Mouse (Mus musculus) ZHBTc4 (cell line): Measurements from ENCODE around the gene Dnajc13.

Experiments used
- DNase-seq: peaks from one replicate; pipeline ENCODE4 v3.0.0-alpha.2; 2011; ENCODE audit warnings: low read depth, low spot score

Dnajc13 gene

DNA sequence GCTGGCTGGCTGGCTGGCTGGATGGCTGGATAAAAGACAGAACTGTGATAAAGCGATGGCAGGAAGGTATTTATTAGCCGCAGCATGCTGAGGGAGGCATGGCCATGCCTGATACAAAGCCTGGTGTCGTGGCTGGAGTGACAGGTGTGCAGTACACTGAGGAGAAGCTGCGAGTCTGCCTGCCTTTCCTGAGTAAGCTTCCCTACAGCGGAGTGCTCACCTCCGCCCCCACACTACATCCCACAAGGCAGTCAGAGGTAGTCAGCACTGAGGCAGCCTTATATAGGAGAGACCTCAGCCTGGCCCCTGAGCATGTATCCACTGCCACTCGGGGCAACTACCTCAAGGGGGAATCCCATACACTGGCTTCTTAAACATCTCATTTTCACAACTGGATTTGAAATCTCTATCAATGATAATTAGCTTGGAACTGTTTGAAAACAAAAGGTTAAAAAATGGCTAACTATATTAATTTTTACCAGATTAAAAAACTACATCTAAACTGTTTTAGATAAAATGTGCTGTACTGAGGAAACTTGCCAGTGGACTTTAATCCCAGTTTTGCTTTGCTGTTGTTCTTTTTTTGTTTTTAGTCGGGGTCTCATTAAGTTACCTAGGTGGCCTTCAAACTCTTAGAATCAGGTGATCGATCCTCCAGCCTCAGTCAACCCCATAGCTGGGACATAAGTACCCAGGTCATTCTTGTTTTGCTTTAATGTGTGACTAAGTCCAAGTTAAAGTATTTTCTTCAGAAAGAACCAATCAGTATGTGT, 8.1 kb downstream of the Dnajc13 start:
- no peak for DNase-seq

DNA sequence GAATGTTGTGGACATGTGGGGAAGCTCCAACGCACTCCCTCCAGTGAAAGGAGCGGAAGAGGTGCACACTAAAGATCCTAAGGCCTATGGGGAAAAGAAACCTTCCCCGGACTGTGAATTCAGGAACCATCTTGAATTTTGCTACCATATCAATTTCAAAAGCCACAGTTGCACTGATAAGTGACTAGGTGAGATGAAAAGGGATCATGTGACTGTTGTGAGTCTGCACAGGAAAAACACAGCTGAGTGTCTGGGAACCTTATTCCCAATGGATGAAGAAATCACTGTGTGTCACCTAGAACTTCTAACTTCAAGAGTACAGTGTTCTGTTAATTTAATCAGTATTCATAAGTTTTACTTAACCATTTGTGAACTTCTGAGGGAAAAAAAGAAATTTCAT, 10.1 kb downstream of the Dnajc13 start:
- no peak for DNase-seq

DNA sequence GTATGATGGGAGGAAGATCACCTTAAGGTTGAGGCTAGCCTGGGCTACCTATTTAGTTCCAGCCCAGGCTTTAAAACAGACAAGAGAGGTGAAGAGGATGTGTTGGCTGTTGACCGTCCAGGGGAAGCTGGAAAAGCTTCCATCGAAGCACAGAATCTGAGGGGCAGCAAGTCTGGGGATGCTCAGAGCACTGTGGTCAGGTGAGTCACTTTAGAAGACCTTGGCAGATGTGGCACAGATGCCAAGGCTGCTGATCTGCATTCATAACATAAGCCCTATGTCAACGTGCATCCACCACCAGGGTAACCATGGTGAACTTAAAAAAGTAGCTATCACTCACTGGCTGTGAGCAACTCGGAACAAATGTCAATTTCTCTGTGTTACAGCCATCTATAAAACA, 11.0 kb downstream of the Dnajc13 start:
- no peak for DNase-seq

DNA sequence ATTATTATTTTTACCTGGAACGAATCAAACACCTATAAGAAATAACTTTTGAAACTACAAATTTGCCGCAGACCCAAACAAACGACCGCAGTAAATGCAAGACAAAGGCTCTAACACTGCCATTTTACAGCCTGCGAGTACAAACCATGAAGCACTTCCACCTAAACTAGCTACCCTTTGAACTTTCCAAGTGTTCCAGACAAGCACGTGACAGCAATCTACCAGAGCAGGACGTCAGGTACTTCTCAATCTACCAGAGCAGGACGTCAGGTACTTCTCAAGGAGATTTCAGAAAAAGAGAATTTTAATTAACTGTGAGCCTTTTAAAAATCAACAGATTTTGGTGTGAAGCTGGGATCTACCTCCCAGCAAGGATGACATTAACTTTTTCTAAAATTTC, 11.6 kb downstream of the Dnajc13 start:
- no peak for DNase-seq

DNA sequence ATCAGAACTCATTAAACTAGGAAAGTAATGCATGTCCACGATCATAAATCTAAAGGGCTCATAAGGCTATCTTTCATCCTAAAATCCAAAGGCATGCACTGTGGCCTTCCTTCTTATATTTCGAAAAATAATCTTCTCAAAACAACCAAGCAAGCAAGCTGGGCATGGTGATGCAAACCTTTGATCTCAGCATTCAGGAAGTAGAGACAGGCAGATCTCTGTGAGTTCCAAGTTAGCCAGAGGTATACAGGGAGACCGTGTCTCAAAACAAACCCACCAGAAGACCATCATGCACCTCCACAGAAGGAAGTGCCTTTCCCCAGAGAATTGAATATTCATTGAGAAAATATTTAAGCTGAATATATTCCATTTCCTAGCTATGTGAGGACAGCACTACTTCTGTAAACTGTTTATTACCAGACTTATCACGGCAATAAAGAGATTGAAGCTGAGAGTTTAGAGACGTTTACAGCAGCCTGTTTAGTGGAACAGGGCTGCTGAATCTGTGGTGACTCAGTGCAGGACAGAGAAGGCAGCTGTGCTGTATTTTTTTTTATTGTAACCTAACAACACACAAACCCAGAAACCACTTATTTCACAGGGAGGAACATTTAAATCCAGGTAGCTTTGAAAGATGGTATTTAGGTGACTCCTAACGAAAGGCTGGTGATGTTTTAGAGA, 15.3 kb downstream of the Dnajc13 start:
- DNase-seq, result no peak

DNA sequence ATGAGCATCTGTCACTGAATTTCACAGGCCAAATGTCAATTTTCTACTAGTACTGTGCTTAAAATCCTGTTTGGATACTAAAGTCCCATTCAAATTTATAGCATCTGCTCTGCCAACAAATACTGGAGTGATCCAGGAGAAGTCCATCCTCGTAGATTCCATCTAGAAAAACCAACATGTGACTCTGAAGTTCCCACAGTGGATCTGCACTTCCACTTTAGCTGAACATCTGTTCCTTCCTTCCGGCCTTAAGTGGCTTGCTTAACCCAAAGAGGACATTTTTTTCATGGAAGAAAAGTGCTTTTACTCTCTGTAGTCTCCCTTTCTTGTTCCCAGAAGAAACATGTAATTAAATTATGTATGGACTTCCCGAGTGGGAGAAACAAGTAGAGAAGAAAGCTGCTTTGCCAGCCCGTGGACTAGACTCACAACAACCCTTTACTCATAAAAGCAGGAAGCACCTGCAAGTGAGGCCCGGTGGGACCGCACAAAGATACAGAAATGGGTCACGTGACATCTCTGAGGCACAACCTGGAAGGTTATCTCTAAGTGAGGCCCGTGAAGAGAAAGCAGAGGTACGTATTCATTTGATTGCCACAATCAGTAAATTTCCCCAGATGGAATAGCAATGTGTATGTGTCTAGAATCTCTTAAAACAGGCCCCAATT, 18.8 kb downstream of the Dnajc13 start:
- DNase-seq, result no peak

DNA sequence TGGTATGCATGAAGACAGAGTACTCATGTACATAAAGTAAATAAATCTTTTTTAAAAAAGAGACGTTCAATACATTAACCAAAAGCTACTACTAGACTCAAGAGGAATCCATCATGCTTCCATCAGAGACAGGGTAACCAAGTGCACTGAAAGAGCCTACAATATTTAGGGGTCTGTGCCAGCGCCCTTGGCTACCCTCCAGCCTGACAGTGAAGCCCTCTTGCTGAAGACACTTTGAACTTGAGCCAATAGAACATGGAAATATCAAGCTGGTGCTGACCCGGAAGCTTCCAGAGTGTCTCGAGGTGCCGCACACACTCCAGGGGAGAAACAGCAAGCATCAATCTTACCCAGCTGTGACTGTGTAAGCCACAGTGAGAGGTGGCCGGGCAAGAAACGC, 22.6 kb downstream of the Dnajc13 start:
- DNase-seq, result no peak

DNA sequence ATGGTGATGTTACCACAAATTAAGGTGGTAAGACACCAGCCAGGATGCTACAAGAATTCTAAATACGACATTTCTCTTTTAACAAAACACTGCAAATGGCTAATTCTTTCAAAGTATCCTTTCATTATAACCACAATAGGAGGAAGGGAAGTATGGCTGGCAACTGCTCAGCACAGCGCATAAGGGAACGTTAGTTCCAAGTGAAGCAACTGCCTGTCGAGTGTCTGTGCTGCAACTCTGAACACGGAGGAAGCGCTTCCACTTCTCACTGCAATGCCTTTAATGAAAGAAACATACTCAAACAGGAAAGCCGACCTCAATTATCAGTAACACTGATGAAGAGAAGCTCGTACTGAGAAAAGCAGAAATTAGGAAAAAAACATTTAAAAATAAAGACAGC, 23.7 kb downstream of the Dnajc13 start:
- no peak for DNase-seq

DNA sequence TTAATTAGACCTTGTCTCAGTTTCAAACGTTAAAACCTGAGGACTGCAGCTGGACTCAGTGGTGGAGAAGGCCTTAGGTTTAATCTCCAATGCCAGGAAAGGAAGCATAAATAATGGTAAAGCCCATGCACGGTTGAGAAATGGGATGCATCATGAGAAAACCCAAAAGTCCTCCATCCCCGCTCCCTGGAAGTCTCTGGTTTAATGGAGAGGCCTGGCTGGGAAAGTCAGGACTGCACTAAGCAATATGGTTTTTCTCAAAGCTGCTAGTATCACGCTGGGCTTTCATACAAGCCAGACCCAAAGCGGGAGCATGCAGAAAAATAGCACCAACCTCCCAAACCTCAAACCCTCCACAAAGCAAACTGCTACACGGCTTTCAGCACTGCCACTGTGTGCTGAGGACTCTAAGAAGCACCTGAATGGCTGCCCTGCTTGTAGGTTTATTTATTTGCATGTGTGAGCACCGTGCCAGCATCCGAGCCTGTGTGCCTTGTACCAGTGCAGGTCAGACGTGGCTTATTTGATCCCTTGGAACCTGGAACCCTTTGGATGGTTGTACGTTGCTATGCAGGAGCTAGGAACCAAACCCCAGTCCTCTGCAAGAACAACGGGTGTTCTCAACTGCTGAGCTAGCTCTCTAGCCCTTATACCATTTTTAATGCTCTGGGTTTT, 26.3 kb downstream of the Dnajc13 start:
- no peak for DNase-seq

DNA sequence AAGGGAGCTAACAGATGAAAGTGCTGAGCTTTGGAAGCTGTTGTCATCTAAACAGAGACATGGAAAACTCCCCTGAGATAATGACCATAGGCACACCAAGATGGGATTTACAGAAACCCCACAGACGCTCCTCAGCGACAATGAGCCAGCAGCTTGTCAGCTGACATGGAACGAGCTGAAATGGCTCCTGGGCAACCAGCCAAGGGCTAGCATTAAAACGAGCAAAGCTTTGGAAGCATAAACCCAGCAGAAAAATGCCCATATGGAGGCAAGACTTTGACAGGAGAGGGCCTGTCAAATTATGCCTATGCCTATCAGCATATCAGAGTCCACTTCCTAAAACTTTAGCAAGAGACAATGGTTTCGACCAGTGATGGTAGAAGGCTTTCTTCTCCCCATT, 27.0 kb downstream of the Dnajc13 start:
- no peak for DNase-seq

DNA sequence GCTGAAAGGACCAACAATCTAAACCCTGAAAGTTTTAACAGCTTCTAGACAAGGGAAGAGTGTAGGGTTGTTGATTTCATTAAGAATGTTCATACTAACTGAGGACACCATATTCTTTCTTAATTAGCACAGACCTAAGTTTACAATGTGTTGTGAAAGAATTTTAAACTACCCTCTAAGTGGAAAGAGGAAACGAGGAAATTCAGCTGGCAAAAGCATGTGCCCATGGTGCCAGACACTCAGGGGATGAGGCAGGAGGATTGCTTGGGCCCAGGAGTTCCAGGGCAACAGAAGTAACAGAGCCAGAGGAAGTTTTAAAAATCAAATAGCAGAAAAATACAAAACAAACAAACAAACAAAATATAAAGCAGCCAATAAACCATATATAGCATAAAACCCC, 28.9 kb downstream of the Dnajc13 start:
- no peak for DNase-seq

DNA sequence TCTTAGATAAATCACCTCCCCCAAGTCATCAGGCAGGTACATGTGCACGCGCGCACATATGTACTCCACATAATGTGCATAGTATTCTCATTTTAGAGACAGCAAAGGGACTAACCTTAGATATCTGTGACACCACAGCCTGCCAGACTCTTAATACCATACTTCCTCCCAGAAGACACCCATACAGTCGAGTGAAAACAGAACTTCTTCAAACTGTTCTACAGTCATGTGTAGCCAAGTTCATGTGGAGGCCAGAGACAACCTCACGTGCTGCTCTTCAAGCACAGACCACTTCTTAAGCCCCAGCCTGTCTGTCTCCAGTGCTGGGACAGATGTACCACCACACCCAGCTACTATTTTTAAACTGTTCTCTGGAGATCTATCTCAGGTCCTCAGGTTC, 29.7 kb downstream of the Dnajc13 start:
- DNase-seq, result no peak

DNA sequence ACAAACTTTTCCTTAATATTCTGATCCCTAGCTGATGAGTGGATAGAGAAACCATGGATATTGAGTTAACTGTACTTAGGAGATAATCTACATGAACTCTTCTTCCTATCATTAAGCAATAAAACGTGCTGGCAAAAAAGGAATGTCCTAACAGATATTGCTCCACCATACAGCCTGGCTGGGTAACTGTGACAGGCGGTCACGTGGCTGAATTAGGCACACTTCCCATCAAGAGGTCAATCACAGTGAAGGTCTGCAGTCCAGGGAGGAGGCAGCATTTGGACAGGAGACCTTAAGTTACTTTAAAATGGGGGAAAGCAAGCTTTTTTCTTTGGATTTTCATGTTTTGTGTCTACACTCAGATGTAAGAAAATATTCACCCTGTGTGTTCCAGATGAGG, 30.7 kb downstream of the Dnajc13 start:
- no peak for DNase-seq

DNA sequence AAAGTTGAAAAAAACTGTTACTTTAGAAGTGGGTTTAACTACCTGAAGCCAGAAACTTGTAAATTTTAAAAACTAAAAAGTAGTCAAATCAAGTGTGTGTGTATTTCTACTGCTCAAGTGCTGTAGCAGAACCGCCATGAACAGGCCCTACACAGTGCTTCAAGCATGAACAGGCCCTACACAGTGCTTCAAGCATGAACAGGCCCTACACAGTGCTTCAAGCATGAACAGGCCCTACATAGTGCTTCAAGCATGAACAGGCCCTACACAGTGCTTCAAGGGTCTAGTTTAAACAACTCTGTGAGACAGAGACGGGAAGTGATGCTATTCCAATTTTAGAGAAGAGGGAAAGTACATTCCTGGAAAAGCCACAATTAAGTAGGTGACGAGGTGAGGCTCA, 51.3 kb downstream of the Dnajc13 start:
- no peak for DNase-seq

DNA sequence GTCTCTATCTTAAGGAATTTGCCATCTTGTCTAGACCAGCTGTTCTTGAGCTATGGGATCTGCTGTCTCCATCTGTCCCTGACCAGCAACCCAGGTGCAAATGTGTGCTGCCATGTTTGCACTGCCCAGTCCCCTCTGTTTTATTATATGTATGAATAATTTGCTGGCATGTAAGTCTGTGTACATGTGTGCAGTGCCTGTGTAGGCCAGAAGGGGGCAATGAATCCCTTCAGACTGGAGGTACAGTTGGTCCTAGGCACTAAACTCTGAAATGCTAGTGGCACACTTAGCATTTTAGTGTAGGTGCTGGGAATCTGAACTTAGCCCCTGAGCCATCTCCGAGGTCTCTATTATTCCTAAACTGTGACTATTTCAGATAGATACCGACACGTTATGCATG, 58.9 kb downstream of the Dnajc13 start:
- peak; percentile 76 for DNase-seq

DNA sequence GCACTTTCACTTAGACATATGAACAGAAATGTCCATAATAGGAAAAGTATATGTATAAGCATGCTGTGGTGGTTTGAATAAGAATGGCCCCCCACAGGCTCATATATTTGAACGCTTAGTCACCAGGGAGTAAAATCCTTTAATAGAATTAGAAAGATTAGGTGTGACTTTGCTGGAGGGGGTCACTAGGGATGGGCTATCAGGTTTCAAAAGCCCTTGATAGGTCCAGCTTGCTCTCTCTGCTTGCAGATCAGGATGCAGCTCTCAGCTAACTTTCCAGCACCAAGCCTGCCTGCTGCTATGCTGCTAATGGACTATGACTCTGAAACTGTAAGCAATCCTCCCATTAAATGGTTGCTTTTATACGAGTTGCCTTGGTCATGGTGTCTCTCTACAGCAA, 68.2 kb downstream of the Dnajc13 start:
- DNase-seq, result no peak

DNA sequence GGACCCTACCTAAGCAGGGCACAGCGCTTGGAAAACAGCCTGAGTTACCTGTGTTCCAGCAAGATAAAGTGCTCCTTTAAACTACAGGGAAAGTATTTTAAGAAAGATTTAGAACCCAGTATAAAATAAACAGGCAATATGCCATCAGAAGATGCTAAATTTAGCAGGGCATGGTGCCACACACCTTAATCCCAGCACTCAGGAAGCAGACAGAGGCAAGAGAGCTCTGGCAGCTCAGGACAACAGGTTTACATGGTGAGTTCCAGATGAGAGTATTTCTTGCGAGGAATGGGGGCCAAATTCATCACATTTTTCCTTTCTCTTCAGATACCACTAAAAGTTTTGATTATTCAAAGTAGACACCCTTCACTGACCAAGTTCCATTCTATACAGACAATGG, 68.8 kb downstream of the Dnajc13 start:
- no peak for DNase-seq

DNA sequence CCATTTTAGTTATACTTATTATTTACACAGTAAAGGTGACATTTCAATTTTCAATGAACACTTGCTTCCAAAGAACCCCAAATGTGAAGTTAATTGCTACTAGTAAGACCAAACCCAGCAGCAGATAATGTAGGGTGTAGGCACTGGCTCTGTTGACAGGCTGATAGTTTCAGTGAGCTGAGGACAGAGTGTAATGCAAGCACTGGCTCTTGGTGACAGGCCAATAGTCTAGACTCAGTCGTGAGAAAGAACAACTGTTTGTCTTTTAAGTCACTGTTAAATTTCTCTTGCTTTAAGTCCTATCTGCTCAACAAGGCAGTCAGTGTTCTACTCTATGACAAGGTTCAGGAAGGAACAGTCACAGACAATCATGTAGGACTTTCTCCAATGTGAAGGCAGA, 69.4 kb downstream of the Dnajc13 start:
- no peak for DNase-seq

DNA sequence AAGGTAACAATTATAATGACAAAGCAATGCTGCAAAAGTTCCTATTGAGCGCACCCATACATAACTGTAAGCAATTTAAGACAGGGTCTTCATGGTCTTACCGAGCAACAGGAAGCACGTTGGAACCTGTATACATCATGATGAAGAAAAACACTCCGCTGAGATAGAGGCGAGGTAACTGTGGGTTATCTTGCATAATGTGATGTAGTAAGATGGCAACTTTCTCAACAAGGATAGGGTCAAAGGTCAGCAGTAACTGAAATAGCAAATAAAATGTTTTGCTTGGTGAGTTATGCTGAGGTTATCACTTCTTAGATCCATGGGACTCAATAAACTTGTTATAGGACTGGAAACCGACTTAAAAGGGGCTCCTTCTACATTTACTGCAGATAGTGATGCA, 70.2 kb downstream of the Dnajc13 start:
- DNase-seq, result no peak

DNA sequence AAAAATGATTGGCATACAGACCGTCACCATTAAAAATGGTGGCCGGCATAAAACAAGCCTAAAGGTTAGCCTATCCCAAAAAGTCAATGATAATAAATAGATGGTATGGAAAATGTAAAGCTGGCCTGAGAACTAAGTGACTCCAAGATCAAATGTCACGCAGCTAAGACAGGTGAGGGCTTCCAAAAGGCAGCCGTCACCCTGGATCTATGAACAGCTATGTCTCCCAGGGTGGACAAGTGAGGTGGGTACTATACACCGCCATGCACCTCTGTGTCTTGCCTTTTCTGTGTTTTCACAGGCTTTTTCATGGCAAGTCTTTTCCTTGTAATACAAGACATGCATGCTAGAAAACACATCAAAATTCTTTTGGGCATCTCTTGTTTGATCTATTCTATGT, 73.1 kb downstream of the Dnajc13 start:
- DNase-seq, result no peak

DNA sequence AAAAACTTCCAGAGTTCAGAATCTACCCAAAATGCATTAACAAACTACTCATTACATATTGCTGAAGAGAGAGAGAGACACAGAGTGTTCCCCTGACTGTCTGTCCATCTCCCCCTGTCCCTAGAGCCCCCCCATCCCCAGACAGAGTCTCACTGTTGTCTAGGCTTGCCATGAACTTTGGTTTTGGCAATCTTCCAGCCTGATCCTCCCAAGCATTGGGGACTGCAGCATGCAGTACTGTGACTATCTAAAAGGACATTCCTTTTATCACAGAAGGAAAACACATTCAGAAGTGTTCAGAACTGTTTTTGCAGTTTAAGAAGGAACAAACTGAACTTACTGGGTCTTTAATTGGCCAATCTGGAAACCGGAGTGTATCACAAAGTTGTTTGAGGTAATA, 74.0 kb downstream of the Dnajc13 start:
- no peak for DNase-seq

DNA sequence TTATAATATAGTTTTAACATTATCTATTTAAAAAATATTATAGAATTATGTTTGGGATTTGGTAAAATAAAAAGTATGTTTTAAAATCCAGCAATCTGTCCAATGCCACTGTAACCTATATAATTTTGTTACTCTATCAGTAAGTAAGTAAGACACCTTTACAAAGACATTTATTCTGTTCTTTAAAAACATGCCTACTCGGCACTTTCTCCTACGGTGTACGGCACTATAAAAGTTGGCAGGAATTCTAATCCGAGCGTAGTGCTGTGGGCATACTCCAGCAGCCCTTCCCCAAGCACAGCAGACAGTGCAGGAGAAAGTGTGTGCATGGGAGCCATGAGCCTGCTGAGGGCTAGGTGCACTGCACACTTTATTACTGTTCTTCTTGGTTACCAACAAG, 75.7 kb downstream of the Dnajc13 start:
- no peak for DNase-seq
